Mouse (Mus musculus) right cerebral cortex, adult 2 months (tissue): Measurements from ENCODE around the gene Il17a.
"Not testable (repeated sequence)": the region's sequence is repeated elsewhere in the genome, so short reads cannot be mapped to it uniquely, and the experiment has no call there.

ENCODE experiments used
- DNase-seq, 2 experiments: peaks; one replicate each; pipeline ENCODE4 v3.0.0; 2021 to 2022; ENCODE audit warnings: low spot score in 2 of 2

The Il17a gene

GRCm38 (mm10) chr1:20730903-20731302 lies at the start of gene Il17a:
Gene Il17a, plus strand, starts transcription at chr1:20730905.
- DNase-seq = no peak

- no peak for DNase-seq
These were observed 47.9 kb upstream of the Il17a start for GRCm38 (mm10) chr1:20682849-20683248.

- no peak for DNase-seq
These were observed 47.3 kb upstream of the Il17a start for GRCm38 (mm10) chr1:20683386-20683785.

- no peak for DNase-seq
These were observed 46.9 kb upstream of the Il17a start for GRCm38 (mm10) chr1:20683853-20684252.

GRCm38 (mm10) chr1:20684403-20684802 lies 46.3 kb upstream of the Il17a start:
- DNase-seq = no peak

GRCm38 (mm10) chr1:20685393-20685792 lies 45.3 kb upstream of the Il17a start:
- DNase-seq = no peak

- no peak for DNase-seq
These were observed 44.8 kb upstream of the Il17a start for GRCm38 (mm10) chr1:20685907-20686306.

- DNase-seq = no peak
These were observed 39.4 kb upstream of the Il17a start for GRCm38 (mm10) chr1:20691336-20691735.

- no peak for DNase-seq
These were observed 36.9 kb upstream of the Il17a start for GRCm38 (mm10) chr1:20693634-20694313.

GRCm38 (mm10) chr1:20700011-20700410 lies 30.7 kb upstream of the Il17a start:
- DNase-seq = peak in 1 of 2 experiments; percentile 27

GRCm38 (mm10) chr1:20736572-20736971 lies 5.9 kb downstream of the Il17a start:
- no peak for DNase-seq

- DNase-seq = no peak
These were observed 7.8 kb downstream of the Il17a start for GRCm38 (mm10) chr1:20738483-20738882.

- DNase-seq = no peak
These were observed 9.8 kb downstream of the Il17a start for GRCm38 (mm10) chr1:20740496-20740998.

GRCm38 (mm10) chr1:20754439-20754838 lies 23.7 kb downstream of the Il17a start:
- no peak for DNase-seq

- DNase-seq = no peak
These were observed 26.9 kb downstream of the Il17a start for GRCm38 (mm10) chr1:20757586-20757985.

GRCm38 (mm10) chr1:20759799-20760198 lies 29.1 kb downstream of the Il17a start:
- peak; percentile 56 to 72 for DNase-seq

GRCm38 (mm10) chr1:20760331-20760730 lies 29.6 kb downstream of the Il17a start:
- no peak for DNase-seq

GRCm38 (mm10) chr1:20761411-20761810 lies 30.7 kb downstream of the Il17a start:
- no peak for DNase-seq

GRCm38 (mm10) chr1:20766526-20766925 lies 35.8 kb downstream of the Il17a start:
- no peak for DNase-seq

- DNase-seq = not testable (repeated sequence)
These were observed 43.5 kb downstream of the Il17a start for GRCm38 (mm10) chr1:20774026-20774730.

GRCm38 (mm10) chr1:20778366-20778765 lies 47.7 kb downstream of the Il17a start:
- no peak for DNase-seq
